Mouse (Mus musculus): ENCODE measurements at regions not wholly inside any gene's neighbourhood (a gene's known extent, or its start where the extent isn't known, plus 50 kb on each side); places are given as distances from the start of the nearest gene placed in this dataset.

- DNase-seq (ENCODE audit: low spot score in 2 of 2): peak; percentile 46 to 86
Observed at GRCm38 (mm10) chr10:116653511-116653945, 72.2 kb upstream of the Cnot2 start.

GRCm38 (mm10) chr10:116649287-116649686 lies 68.0 kb upstream of the Cnot2 start:
- no peak for DNase-seq (ENCODE audit: low spot score in 2 of 2)

GRCm38 (mm10) chr10:116646035-116646434 lies 64.7 kb upstream of the Cnot2 start:
- DNase-seq (ENCODE audit: low spot score in 2 of 2): no peak

- DNase-seq (ENCODE audit: low spot score in 2 of 2): peak in 1 of 2 experiments; percentile 24
Observed at GRCm38 (mm10) chr10:116645631-116646030, 64.3 kb upstream of the Cnot2 start.

GRCm38 (mm10) chr10:116645108-116645507 lies 63.8 kb upstream of the Cnot2 start:
- no peak for DNase-seq (ENCODE audit: low spot score in 2 of 2)

Data from left cerebral cortex, adult 9 months (tissue).